Mouse (Mus musculus) ES-Bruce4 (cell line): ENCODE data around the gene Myof. TPM values are rescaled to one million over a fixed set of nuclear protein-coding genes. Genes with fewer than 3 reads are reported as not detected.

Experiments used
- H3K27ac ChIP-seq: 2 replicates; pipeline ENCODE4 v1.5.1; 2012; ENCODE audit warnings: low read length, inconsistent platforms; ENCODE audit not compliant: insufficient read depth
- H3K27me3 ChIP-seq: 2 replicates; pipeline ENCODE4 v1.6.1; 2012; ENCODE audit warnings: mild to moderate bottlenecking, low read length, inconsistent platforms; ENCODE audit not compliant: control insufficient read depth, poor library complexity, insufficient read depth, severe bottlenecking
- H3K36me3 ChIP-seq: 2 replicates; pipeline ENCODE4 v1.6.1; 2012; ENCODE audit warnings: inconsistent platforms, mild to moderate bottlenecking, low read length, moderate library complexity; ENCODE audit not compliant: control insufficient read depth, poor library complexity, insufficient read depth, severe bottlenecking
- H3K4me1 ChIP-seq: one replicate; pipeline ENCODE4 v1.8.1; 2011; ENCODE audit warnings: low read length; ENCODE audit not compliant: control insufficient read depth, insufficient read depth
- H3K4me3 ChIP-seq: 2 replicates; pipeline ENCODE4 v1.5.1; 2011; ENCODE audit warnings: low read depth, mild to moderate bottlenecking, low read length
- H3K9ac ChIP-seq: 2 replicates; pipeline ENCODE4 v1.6.1; 2012; ENCODE audit warnings: low read depth, mild to moderate bottlenecking, inconsistent platforms; ENCODE audit not compliant: poor library complexity, severe bottlenecking
- H3K9me3 ChIP-seq: replicated peaks from 2 replicates; pipeline ENCODE4 v1.6.1; 2012; ENCODE audit warnings: mild to moderate bottlenecking, low read length, inconsistent platforms; ENCODE audit not compliant: control insufficient read depth, poor library complexity, insufficient read depth, severe bottlenecking
- CTCF ChIP-seq: IDR thresholded peaks from one replicate; pipeline ENCODE4 v1.8.1; 2011; ENCODE audit warnings: low read depth, low read length
- EP300 ChIP-seq: IDR thresholded peaks from 2 replicates; pipeline ENCODE4 v1.6.1; 2011; ENCODE audit warnings: low read depth, low read length; ENCODE audit not compliant: insufficient read depth
- POLR2A ChIP-seq: IDR thresholded peaks from one replicate; pipeline ENCODE4 v1.8.1; 2011; ENCODE audit warnings: low read length; ENCODE audit not compliant: insufficient read depth
- polyA plus RNA-seq: library from polyadenylated mRNA; stranded (reverse); fragments of >200 nt; gene quantifications from 2 replicates; pipeline ENCODE4 v1.2.4, GENCODE M21; 2011; ENCODE audit warnings: low read depth; ENCODE audit not compliant: missing spikeins, insufficient read depth, insufficient read length

Gene Myof
- polyA plus RNA-seq, 1 experiment, result 23.1 TPM

DNA sequence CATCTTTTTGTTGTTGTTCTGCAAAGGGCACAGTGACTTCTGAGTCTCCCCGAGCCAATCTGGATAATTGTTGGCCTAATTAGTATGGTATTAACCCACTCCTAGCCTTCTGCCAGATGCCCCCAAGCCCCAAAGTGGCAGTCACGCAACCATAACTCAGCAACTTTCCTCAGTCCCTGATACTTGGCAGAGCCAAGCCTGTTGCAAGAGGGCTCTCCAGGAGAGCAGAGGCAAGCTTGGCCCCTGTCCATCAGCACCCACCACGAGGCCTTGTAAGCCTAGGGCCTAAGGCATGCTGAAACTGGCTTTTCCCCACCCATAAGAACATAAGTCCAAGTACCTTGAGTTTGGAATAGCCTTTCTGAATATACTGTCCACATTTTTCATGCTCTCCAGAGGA is 119.1 kb downstream of the Myof start:
- no peaks in the 10 kb centered on the region for H3K27me3 ChIP-seq
- H3K27ac ChIP-seq, result no peak overlapping the region
- no peak overlapping the region for H3K4me3 ChIP-seq
- TF ChIP-seq EP300, result no peak
- H3K36me3 ChIP-seq, result no peaks in the 10 kb centered on the region
- H3K4me1 ChIP-seq, result no peaks in the 10 kb centered on the region
- H3K9me3 ChIP-seq, result no peaks in the 10 kb centered on the region; the same call in 1 of the 2 replicates
- H3K9ac ChIP-seq, result no peak overlapping the region

DNA sequence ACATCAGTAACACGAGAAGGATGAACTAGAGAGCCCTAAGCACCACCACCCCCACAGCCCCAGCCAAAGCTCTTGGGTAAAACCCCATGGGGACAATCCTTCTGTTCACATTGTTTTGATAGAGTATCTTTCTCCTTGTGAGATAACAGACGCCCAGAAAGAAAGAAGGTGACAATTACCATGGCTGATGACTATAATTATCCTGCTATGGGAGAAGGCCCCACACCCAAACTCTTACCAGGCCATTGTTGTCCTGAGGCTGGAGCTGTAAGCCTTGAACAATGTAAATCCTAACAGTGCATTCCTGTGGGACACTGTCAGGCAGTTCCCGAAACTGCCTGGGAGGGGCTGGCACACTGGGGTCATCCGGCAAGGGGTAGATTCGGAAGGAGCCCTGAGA is 122.3 kb downstream of the Myof start:
- no peak for TF ChIP-seq CTCF
- TF ChIP-seq EP300, result peak; percentile 48; the same call in 1 of the 2 replicates

GRCm38 (mm10) chr19:37918515-37918932 is 124.9 kb downstream of the Myof start:
- Histone ChIP-seq H3K9ac (no peak overlapping the region), H3K4me1 (no peaks in the 10 kb centered on the region), H3K27ac (no peak overlapping the region), H3K36me3 (no peaks in the 10 kb centered on the region), H3K9me3 (no peaks in the 10 kb centered on the region), H3K27me3 (no peaks in the 10 kb centered on the region), H3K4me3 (no peak overlapping the region)
- TF ChIP-seq EP300, result no peak
- no peak for TF ChIP-seq CTCF
- no peak for TF ChIP-seq POLR2A

More for the DNA sequence above, 122.3 kb downstream of the Myof start:
- H3K9me3 ChIP-seq, result no peaks in the 10 kb centered on the region
- H3K27me3 ChIP-seq, result no peaks in the 10 kb centered on the region
- H3K4me3 ChIP-seq, result no peak overlapping the region
- H3K36me3 ChIP-seq, result no peaks in the 10 kb centered on the region
- H3K9ac ChIP-seq, result no peak overlapping the region
- H3K27ac ChIP-seq, result no peak overlapping the region
- no peaks in the 10 kb centered on the region for H3K4me1 ChIP-seq

DNA sequence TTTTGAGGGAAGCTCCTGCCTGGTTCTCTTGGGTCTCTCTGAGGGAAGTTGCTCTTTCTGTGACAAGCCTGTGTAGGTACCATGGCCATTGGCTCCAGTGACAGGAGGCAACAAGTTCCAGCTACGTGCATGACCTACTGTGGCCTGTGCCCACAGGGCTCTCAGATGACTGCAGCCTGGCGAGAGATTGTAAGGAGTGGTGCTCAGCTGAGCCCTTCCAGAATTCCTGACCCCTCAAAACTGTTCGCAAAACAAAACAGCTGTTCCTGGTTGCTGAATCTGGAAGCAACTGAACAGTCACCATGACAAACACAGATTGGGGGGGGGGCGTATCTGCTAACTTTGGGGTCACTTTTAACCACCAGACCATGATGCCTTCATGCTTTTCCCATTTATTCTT is 129.1 kb downstream of the Myof start:
- Histone ChIP-seq H3K4me3 (no peak overlapping the region), H3K36me3 (no peaks in the 10 kb centered on the region), H3K9ac (no peak overlapping the region), H3K9me3 (no peaks in the 10 kb centered on the region; the same call in 1 of the 2 replicates), H3K27ac (no peak overlapping the region), H3K27me3 (no peaks in the 10 kb centered on the region), H3K4me1 (no peaks in the 10 kb centered on the region)
- TF ChIP-seq POLR2A, result no peak
- TF ChIP-seq EP300, result no peak
- no peak for TF ChIP-seq CTCF

GRCm38 (mm10) chr19:37912501-37912900 is 130.9 kb downstream of the Myof start:
- TF ChIP-seq EP300 (no peak), CTCF (no peak), POLR2A (no peak)
- Histone ChIP-seq H3K4me1 (no peaks in the 10 kb centered on the region), H3K9ac (no peak overlapping the region), H3K36me3 (no peaks in the 10 kb centered on the region), H3K27me3 (no peaks in the 10 kb centered on the region), H3K9me3 (no peaks in the 10 kb centered on the region; the same call in 1 of the 2 replicates), H3K4me3 (no peak overlapping the region), H3K27ac (no peak overlapping the region)

DNA sequence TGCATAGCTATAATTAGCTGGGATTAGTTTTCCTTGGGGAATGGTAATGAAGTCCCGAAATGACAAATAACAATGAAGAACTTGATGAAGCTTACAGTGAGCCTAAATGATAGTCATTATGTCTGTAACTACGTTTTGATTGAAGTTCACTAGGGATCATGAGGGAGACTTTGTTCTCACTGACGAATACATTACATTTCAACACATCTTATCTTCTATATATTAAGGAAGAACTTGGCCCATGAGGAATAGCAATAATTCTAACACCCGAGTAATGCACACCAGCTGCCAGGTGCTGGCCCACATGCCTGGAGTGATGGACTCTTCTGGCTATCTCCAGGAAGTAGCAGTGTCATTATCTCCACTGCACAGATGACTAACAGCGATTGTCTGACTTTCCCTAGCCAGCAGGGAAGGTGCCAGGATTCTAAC is 133.5 kb downstream of the Myof start:
- TF ChIP-seq EP300 (no peak), CTCF (no peak), POLR2A (no peak)
- Histone ChIP-seq H3K4me1 (no peaks in the 10 kb centered on the region), H3K27ac (no peak overlapping the region), H3K36me3 (no peaks in the 10 kb centered on the region), H3K9ac (no peak overlapping the region), H3K4me3 (no peak overlapping the region), H3K27me3 (no peaks in the 10 kb centered on the region), H3K9me3 (no peaks in the 10 kb centered on the region; the same call in 1 of the 2 replicates)
